8 mouse cellular contexts compared by ENCODE assay signal in genomic region chr6:114931212-114932115, GRCm38 (mm10). TPM values are rescaled to one million over a fixed set of nuclear protein-coding genes. Genes with fewer than 3 reads are reported as not detected.
DNase-seq lines count a peak whose midpoint lies in the region; ATAC-seq lines count a peak whose summit lies in the region.

No protein-coding gene starts in this region.

- peak overlapping the region; percentile 69 for H3K27ac ChIP-seq in lung, embryonic 15.5 days

- H3K9me3 ChIP-seq in lung, embryonic 15.5 days, result peaks cover 4% of the 10 kb centered on the region; the same call in 1 of the 2 replicates

- H3K36me3 ChIP-seq in lung, embryonic 15.5 days, result no peaks in the 10 kb centered on the region

- no peak overlapping the region for H3K9ac ChIP-seq in lung, embryonic 15.5 days

- peak overlapping the region; percentile 8; the same call in 1 of the 2 replicates for H3K4me3 ChIP-seq in lung, embryonic 15.5 days

- DNase-seq in adrenal gland, postnatal 14 days, result peak; percentile 55
- DNase-seq in adrenal gland, postnatal 4 days (ENCODE audit: low spot score in 2 of 2), result no peak
- no peak for DNase-seq in lung, adult 18-20 months
- DNase-seq in forelimb bud, embryonic 11.5 days (ENCODE audit: low read depth, low spot score), result peak; percentile 33
- DNase-seq in layer of hippocampus, adult 9-11 months, result peak; percentile 72
- no peak for DNase-seq in thymus, postnatal 0 days (ENCODE audit: low spot score)
- DNase-seq in frontal cortex, adult 2 months (ENCODE audit: extremely low spot score in 1 of 2, low spot score in 1 of 2), result no peak

- WGBS in lung, embryonic 15.5 days, result 42% methylated on average over 28 of the region's 28 CpGs

- H3K27me3 ChIP-seq in lung, embryonic 15.5 days, result no peaks in the 10 kb centered on the region

- 0 out of 2 replicates have a peak, but pooled peaks have one; percentile 28 for ATAC-seq in lung, embryonic 15.5 days (ENCODE audit: borderline replicate concordance, extremely low read depth, low FRiP score, low TSS enrichment)

- H3K4me1 ChIP-seq in lung, embryonic 15.5 days, result peaks cover 31% of the 10 kb centered on the region

- peak overlapping the region; percentile 46; the same call in 1 of the 2 replicates for H3K4me2 ChIP-seq in lung, embryonic 15.5 days

RNA-seq across cellular contexts. Expression of gene Vgll4, which starts 38.3 kb away (rescaled TPM):
- total RNA-seq in adrenal gland, postnatal 14 days (2021), result 60.2 and 71.6 TPM in 2 replicates
- 10 to 100 TPM; 57.6 to 59.9 TPM for total RNA-seq in adrenal gland, postnatal 4 days (2021)
- polyA plus RNA-seq in lung, embryonic 15.5 days (2015; fragmentation: Nextera tagmentation; extraction: Ambion mirVana), result 133 and 147 TPM in 2 replicates
- polyA plus RNA-seq in thymus, postnatal 0 days (2015; fragmentation: Nextera tagmentation; extraction: Ambion mirVana), result 74.0 and 90.5 TPM in 2 replicates
- polyA plus RNA-seq in frontal cortex, adult 2 months (2012; rRNA removed), result 33.5 and 37.6 TPM in 2 replicates

Comparison
In these comparisons a context has a peak if more than half of its experiments do, and no peak if none do; other contexts are left out.
1. DNase-seq: peak in adrenal gland, postnatal 14 days (single experiment), forelimb bud, embryonic 11.5 days (single experiment) and layer of hippocampus, adult 9-11 months (single experiment); none in adrenal gland, postnatal 4 days (0 of 2), lung, adult 18-20 months (0 of 2), thymus, postnatal 0 days (single experiment) and frontal cortex, adult 2 months (0 of 2).